Mouse (Mus musculus) intestine, embryonic 14.5 days (tissue): ENCODE measurements around the gene Gm49340. TPM values are rescaled to one million over a fixed set of nuclear protein-coding genes. Genes with fewer than 3 reads are reported as not detected.
"Not testable (repeated sequence)": the region's sequence is repeated elsewhere in the genome, so short reads cannot be mapped to it uniquely, and the experiment has no call there.

Experiments used
- ATAC-seq: fragments of 200-750 bp; cut with Nextera tagmentation; replicated peaks from 2 replicates; pipeline ENCODE4 v1.8.0; 2017; ENCODE audit warnings: low read depth, moderate number of reproducible peaks, moderate TSS enrichment, moderate library complexity; ENCODE audit not compliant: low FRiP score, low TSS enrichment
- DNase-seq: peaks from one replicate; pipeline ENCODE4 v3.0.0-alpha.2; 2018; ENCODE audit warnings: low spot score
- H3K27ac ChIP-seq: fragments of 300-500 bp; sonication (generic); 2 replicates; pipeline ENCODE4 v1.5.1; 2014; ENCODE audit warnings: low read depth, mild to moderate bottlenecking, control low read depth
- H3K27me3 ChIP-seq: fragments of 300-500 bp; sonication (generic); replicated peaks from 2 replicates; pipeline ENCODE4 v1.6.1; 2014; ENCODE audit warnings: low read length, control low read depth; ENCODE audit not compliant: control insufficient read depth, insufficient read depth
- H3K36me3 ChIP-seq: fragments of 300-500 bp; sonication (generic); 2 replicates; pipeline ENCODE4 v1.6.1; 2014; ENCODE audit warnings: low read length, control low read depth; ENCODE audit not compliant: control insufficient read depth, insufficient read depth
- H3K4me1 ChIP-seq: fragments of 300-500 bp; sonication (generic); replicated peaks from 2 replicates; pipeline ENCODE4 v1.6.1; 2014; ENCODE audit warnings: low read length, control low read depth, mixed read lengths; ENCODE audit not compliant: control insufficient read depth, insufficient read depth
- H3K4me2 ChIP-seq: fragments of 300-500 bp; sonication (generic); 2 replicates; pipeline ENCODE4 v1.6.1; 2014; ENCODE audit warnings: low read length
- H3K4me3 ChIP-seq: fragments of 300-500 bp; sonication (generic); 2 replicates; pipeline ENCODE4 v1.5.1; 2014; ENCODE audit warnings: low read depth, low read length, control low read depth, mixed read lengths
- H3K9ac ChIP-seq: fragments of 300-500 bp; sonication (generic); 2 replicates; pipeline ENCODE4 v1.6.1; 2014; ENCODE audit warnings: mild to moderate bottlenecking, low read length
- H3K9me3 ChIP-seq: fragments of 300-500 bp; sonication (generic); 2 replicates; pipeline ENCODE4 v1.6.1; 2016; ENCODE audit warnings: low read length, control low read depth; ENCODE audit not compliant: control insufficient read depth
- WGBS: fragments of 180-500 bp; shearing (Covaris S2); extraction: QIAGEN DNeasy Blood & Tissue Kit; methylation state at CpG from one replicate; pipeline ENCODE4 v1.1.7; 2014; 5-methylcytosine and 5-hydroxymethylcytosine counted together
- polyA plus RNA-seq: library from polyadenylated mRNA; unstranded; fragments of >200 nt; fragmentation: Nextera tagmentation; extraction: Ambion mirVana; gene quantifications from 2 replicates; pipeline ENCODE4 v1.2.1, GENCODE M21; 2014

Gm49340 gene
- polyA plus RNA-seq, 1 experiment from 2014 or later: not detected

GRCm38 (mm10) chr11:73318581-73318980 is 11.0 kb upstream of the Gm49340 start:
- H3K4me3 ChIP-seq, H3K27me3 ChIP-seq, H3K4me1 ChIP-seq, H3K36me3 ChIP-seq, ATAC-seq, DNase-seq, H3K27ac ChIP-seq, H3K4me2 ChIP-seq, H3K9ac ChIP-seq, H3K9me3 ChIP-seq: not testable (repeated sequence)
- WGBS: 78% methylated on average over 2 of the region's 2 CpGs

GRCm38 (mm10) chr11:73321064-73321463 is 8.5 kb upstream of the Gm49340 start:
- not testable (repeated sequence) for ATAC-seq, H3K27me3 ChIP-seq, H3K4me1 ChIP-seq, H3K9me3 ChIP-seq, H3K4me3 ChIP-seq, H3K4me2 ChIP-seq, H3K27ac ChIP-seq, H3K36me3 ChIP-seq, H3K9ac ChIP-seq, DNase-seq
- 89% methylated on average over 13 of the region's 13 CpGs for WGBS

GRCm38 (mm10) chr11:73323906-73324830 is 5.4 kb upstream of the Gm49340 start:
- no peak overlapping the region for H3K4me3 ChIP-seq
- H3K27ac ChIP-seq: no peak overlapping the region
- ATAC-seq (no peak), DNase-seq (no peak)
- no peak overlapping the region for H3K4me2 ChIP-seq
- no peaks in the 10 kb centered on the region for H3K27me3 ChIP-seq
- no peaks in the 10 kb centered on the region for H3K36me3 ChIP-seq
- no peaks in the 10 kb centered on the region for H3K9me3 ChIP-seq
- WGBS: 63% methylated on average over 9 of the region's 9 CpGs
- no peak overlapping the region for H3K9ac ChIP-seq
- 0 out of 2 replicates have a peak, but pooled peaks cover 2% of the 10 kb centered on the region for H3K4me1 ChIP-seq

- no peaks in the 10 kb centered on the region for H3K27me3 ChIP-seq
- H3K9me3 ChIP-seq: no peaks in the 10 kb centered on the region
- H3K36me3 ChIP-seq: no peaks in the 10 kb centered on the region
- no peak overlapping the region for H3K9ac ChIP-seq
- DNase-seq (no peak), ATAC-seq (no peak)
- H3K4me2 ChIP-seq: peak overlapping the region; percentile 32
- 29% methylated on average over 12 of the region's 12 CpGs for WGBS
- H3K4me3 ChIP-seq: no peak overlapping the region
- H3K4me1 ChIP-seq: 0 out of 2 replicates have a peak, but pooled peaks cover 2% of the 10 kb centered on the region
- no peak overlapping the region for H3K27ac ChIP-seq
Measured at GRCm38 (mm10) chr11:73326485-73326886, 3.1 kb upstream of the Gm49340 start.

GRCm38 (mm10) chr11:73327361-73327760 is 2.2 kb upstream of the Gm49340 start:
- DNase-seq (peak; percentile 52), ATAC-seq (0 out of 2 replicates have a peak, but pooled peaks have one; percentile 23)
- Histone ChIP-seq H3K9me3 (no peaks in the 10 kb centered on the region), H3K27ac (no peak overlapping the region), H3K9ac (no peak overlapping the region), H3K4me3 (no peak overlapping the region), H3K27me3 (no peaks in the 10 kb centered on the region), H3K4me2 (no peak overlapping the region), H3K36me3 (no peaks in the 10 kb centered on the region), H3K4me1 (0 out of 2 replicates have a peak, but pooled peaks cover 2% of the 10 kb centered on the region)
- WGBS: 59% methylated on average over 4 of the region's 4 CpGs

GRCm38 (mm10) chr11:73333357-73333756 is 3.8 kb downstream of the Gm49340 start:
- H3K4me3 ChIP-seq: no peak overlapping the region
- H3K9me3 ChIP-seq: no peaks in the 10 kb centered on the region
- WGBS: 79% methylated on average over 2 of the region's 2 CpGs
- H3K27me3 ChIP-seq: no peaks in the 10 kb centered on the region
- ATAC-seq: no peak
- H3K4me2 ChIP-seq: no peak overlapping the region
- H3K36me3 ChIP-seq: no peaks in the 10 kb centered on the region
- H3K27ac ChIP-seq: no peak overlapping the region
- no peak overlapping the region for H3K9ac ChIP-seq
- no peak for DNase-seq
- H3K4me1 ChIP-seq: no peaks in the 10 kb centered on the region

- DNase-seq (no peak), ATAC-seq (no peak)
- 74% methylated on average over 4 of the region's 4 CpGs for WGBS
- Histone ChIP-seq H3K9me3 (no peaks in the 10 kb centered on the region), H3K4me1 (no peaks in the 10 kb centered on the region), H3K36me3 (no peaks in the 10 kb centered on the region), H3K27ac (no peak overlapping the region), H3K9ac (no peak overlapping the region), H3K27me3 (no peaks in the 10 kb centered on the region), H3K4me2 (no peak overlapping the region), H3K4me3 (no peak overlapping the region)
Measured at GRCm38 (mm10) chr11:73336919-73337318, 7.4 kb downstream of the Gm49340 start.

- H3K9ac ChIP-seq: no peak within 1 kb of the TSS
- 50% methylated on average over 3 of the region's 3 CpGs for WGBS
- H3K4me2 ChIP-seq: no peak within 1 kb of the TSS
- DNase-seq (no peak), ATAC-seq (no peak)
- H3K4me3 ChIP-seq: no peak within 1 kb of the TSS
- H3K36me3 ChIP-seq: no peaks in the 10 kb centered on the region
- no peak within 1 kb of the TSS for H3K27ac ChIP-seq
- H3K4me1 ChIP-seq: no peaks in the 10 kb centered on the region
- H3K9me3 ChIP-seq: no peaks in the 10 kb centered on the region
- H3K27me3 ChIP-seq: no peaks in the 10 kb centered on the region
Measured at GRCm38 (mm10) chr11:73350483-73350882, 20.9 kb downstream of the Gm49340 start, which contains the start of gene Olfr20. Gene Olfr20 (plus strand): TSS chr11:73350783.
